Mouse (Mus musculus) forebrain, embryonic 12.5 days (tissue): ENCODE data around the gene Gm20388. TPM values are rescaled to one million over a fixed set of nuclear protein-coding genes. Genes with fewer than 3 reads are reported as not detected.

Source experiments
- ATAC-seq: fragments of 200-750 bp; cut with Nextera tagmentation; 2 replicates; pipeline ENCODE4 v1.8.0; 2017; ENCODE audit warnings: moderate TSS enrichment; ENCODE audit not compliant: low FRiP score
- H3K27ac ChIP-seq: fragments of 300-500 bp; sonication (generic); 2 replicates; pipeline ENCODE4 v1.5.1; 2016; ENCODE audit warnings: mild to moderate bottlenecking
- H3K27me3 ChIP-seq: fragments of 300-500 bp; sonication (generic); 2 replicates; pipeline ENCODE4 v1.6.1; 2016; ENCODE audit warnings: mild to moderate bottlenecking
- H3K36me3 ChIP-seq: fragments of 300-500 bp; sonication (generic); replicated peaks from 2 replicates; pipeline ENCODE4 v1.6.1; 2016; ENCODE audit warnings: mild to moderate bottlenecking
- H3K4me1 ChIP-seq: fragments of 300-500 bp; sonication (generic); 2 replicates; pipeline ENCODE4 v1.6.1; 2016
- H3K4me2 ChIP-seq: fragments of 300-500 bp; sonication (generic); 2 replicates; pipeline ENCODE4 v1.6.1; 2016; ENCODE audit warnings: mild to moderate bottlenecking, moderate library complexity
- H3K4me3 ChIP-seq: fragments of 300-500 bp; sonication (generic); replicated peaks from 2 replicates; pipeline ENCODE4 v1.5.1; 2016; ENCODE audit warnings: mild to moderate bottlenecking
- H3K9ac ChIP-seq: fragments of 300-500 bp; sonication (generic); 2 replicates; pipeline ENCODE4 v1.6.1; 2016; ENCODE audit warnings: mild to moderate bottlenecking
- H3K9me3 ChIP-seq: fragments of 300-500 bp; sonication (generic); 2 replicates; pipeline ENCODE4 v1.6.1; 2016
- WGBS: fragments of 180-500 bp; shearing (Covaris S2); methylation state at CpG from one replicate; pipeline ENCODE4 v1.1.7; 2016; 5-methylcytosine and 5-hydroxymethylcytosine counted together
- polyA plus RNA-seq: library from polyadenylated mRNA; unstranded; fragments of >200 nt; fragmentation: Nextera tagmentation; extraction: Ambion mirVana; gene quantifications from 2 replicates; pipeline ENCODE4 v1.2.1, GENCODE M21; 2016

Gene Gm20388
- polyA plus RNA-seq, 1 experiment from 2014 or later: not detected

DNA sequence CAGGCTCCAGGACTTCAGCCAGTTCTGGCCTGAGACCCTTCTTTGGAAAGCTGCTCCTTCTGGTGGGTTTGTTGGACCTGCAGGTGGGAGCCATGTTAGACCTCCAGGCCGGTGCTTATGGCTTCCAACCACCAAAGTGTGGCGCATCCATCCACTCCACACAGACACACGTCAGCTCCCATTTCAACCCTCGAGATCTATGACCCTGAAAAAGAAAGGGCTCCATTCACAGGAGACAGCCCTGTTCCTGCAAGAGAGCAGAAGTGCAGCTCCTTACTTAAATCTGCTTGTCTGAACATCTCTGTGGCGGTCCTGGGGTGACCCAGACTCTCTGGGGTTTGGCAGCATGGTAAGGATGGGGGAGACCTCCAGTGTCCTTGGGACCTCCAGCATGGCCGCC lies 1182.9 kb downstream of the Gm20388 start:
- H3K27ac ChIP-seq: no peak overlapping the region
- no peaks in the 10 kb centered on the region for H3K9me3 ChIP-seq
- peaks cover 24% of the 10 kb centered on the region for H3K36me3 ChIP-seq
- H3K27me3 ChIP-seq: peaks cover 60% of the 10 kb centered on the region
- no peak overlapping the region for H3K4me2 ChIP-seq
- 68% methylated on average over 6 of the region's 6 CpGs for WGBS
- no peaks in the 10 kb centered on the region; the same call in 1 of the 2 replicates for H3K4me1 ChIP-seq
- no peak overlapping the region for H3K9ac ChIP-seq
- ATAC-seq: no peak
- H3K4me3 ChIP-seq: no peak overlapping the region

DNA sequence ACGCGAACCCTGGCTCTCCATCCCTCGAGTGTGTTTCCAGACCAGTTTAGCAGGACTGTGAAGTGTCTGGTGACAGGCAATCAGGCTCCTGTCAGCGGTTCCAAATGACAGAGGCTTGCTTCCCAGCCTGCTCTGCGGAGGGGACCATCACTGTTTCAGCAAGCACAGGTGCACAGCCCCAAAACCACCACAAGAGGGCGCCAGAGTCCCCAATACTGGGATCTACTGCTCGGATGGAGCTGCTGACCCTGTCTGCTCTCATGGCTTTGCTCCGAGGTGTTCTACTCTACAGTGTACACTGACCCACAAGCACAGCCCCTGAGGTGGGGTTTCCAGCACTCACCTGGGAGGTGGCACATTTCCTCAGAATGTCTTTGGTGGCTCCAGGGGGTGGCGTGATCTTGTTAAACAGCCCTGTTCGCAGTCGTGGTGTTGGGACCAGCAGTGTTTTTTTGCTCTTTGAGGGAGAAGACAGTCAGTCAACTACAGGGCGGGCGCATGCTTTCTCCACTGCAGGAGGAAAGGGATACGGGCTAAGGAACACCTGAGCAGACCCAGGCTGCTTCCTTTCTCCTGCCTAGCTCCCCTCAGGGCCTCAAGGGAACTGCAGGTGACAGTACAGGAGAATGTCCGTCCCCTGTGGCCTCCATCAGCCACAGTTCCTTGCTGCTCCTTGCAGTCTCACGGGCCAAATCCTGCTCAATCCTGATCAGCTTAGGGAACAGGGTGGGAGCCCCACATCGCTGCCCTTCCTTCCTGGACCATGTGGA lies 1193.6 kb downstream of the Gm20388 start:
- Histone ChIP-seq H3K4me3 (no peak overlapping the region), H3K4me2 (no peak overlapping the region), H3K9me3 (no peaks in the 10 kb centered on the region), H3K4me1 (peaks cover 15% of the 10 kb centered on the region), H3K27ac (no peak overlapping the region), H3K27me3 (no peaks in the 10 kb centered on the region), H3K36me3 (peaks cover 57% of the 10 kb centered on the region), H3K9ac (no peak overlapping the region)
- WGBS: 47% methylated on average over 17 of the region's 17 CpGs
- peak; percentile 33; the same call in 1 of the 2 replicates for ATAC-seq

DNA sequence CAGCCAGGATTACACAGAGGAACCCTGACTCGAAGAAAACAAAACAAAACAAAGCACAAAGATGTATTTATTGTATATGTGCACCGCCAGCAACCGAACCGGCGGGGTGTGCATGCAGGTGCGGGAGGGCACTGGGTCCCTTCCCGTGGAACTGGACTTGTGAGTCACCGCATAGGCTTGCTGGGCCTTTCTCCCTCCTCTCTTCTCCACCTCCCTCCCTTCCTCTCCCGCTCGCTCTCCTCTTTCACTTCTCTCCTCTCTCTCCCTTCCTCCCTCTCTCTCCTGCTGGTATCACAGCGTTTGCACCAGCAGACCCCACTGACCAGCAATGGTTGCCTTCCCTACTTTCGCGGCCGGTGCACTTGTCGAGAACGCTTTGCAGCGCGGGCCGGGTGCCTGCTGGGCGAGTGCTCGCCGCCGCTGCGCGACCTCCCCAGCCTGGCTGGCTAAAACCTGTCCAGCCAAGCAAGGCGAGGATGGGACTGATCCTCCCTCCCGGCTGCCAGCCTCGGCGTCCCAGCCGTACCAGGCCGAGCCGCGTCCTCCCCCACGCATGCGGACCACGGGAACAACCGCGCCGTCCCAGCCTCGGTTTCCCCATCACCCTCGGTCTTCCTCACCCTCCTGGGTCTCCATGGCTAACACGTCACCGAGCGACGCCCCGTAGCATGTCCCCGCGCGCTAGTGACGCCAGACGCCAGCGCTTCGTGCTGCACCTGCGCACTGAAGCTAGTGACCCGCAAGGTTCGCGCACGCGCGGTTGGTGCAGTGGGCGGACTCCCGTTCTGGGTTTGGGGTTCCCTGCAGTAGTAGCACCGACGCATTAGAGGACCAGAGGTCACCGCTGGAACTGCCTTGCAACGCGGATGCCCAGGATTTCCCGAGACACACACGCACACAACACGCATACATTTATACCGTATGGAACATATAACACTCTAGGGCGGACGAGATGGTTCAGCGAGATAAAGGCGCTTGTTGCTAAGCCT lies 1197.3 kb downstream of the Gm20388 start, which contains the start of gene Mthfsd:
Gene Mthfsd (minus strand): TSS at position 725 of the 989 bp plus-strand sequence.
- 1% methylated on average over 75 of the region's 75 CpGs for WGBS
- Histone ChIP-seq H3K27ac (peak within 1 kb of the TSS; percentile 73), H3K9me3 (no peaks in the 10 kb centered on the region), H3K36me3 (peaks cover 19% of the 10 kb centered on the region), H3K9ac (peak within 1 kb of the TSS; percentile 92), H3K4me2 (peak within 1 kb of the TSS; percentile 94), H3K4me3 (peak within 1 kb of the TSS; percentile 89), H3K27me3 (peaks cover 27% of the 10 kb centered on the region), H3K4me1 (peaks cover 15% of the 10 kb centered on the region)
- ATAC-seq: peak; percentile 92

DNA sequence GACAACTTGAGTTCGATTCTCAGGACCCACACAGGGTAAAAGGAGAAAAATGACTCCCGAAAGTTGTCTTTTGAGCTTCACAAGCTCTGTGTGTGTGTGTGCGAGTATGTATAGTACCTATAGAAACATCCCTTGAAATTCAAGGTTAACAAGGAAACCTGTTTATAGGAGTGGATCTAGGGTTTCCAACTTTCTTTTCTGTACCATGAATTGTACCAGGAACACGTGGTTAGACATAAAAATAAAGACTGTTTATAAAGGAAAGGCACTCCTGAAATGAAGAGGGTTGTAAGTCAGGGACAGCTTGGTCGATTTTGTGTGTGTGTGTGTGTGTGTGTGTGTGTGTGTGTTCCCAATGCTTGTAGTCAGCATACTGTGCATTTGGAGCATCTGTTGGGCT lies 1198.0 kb downstream of the Gm20388 start:
- peak overlapping the region; percentile 89 for H3K4me3 ChIP-seq
- 16% methylated on average over 5 of the region's 5 CpGs for WGBS
- no peak for ATAC-seq

DNA sequence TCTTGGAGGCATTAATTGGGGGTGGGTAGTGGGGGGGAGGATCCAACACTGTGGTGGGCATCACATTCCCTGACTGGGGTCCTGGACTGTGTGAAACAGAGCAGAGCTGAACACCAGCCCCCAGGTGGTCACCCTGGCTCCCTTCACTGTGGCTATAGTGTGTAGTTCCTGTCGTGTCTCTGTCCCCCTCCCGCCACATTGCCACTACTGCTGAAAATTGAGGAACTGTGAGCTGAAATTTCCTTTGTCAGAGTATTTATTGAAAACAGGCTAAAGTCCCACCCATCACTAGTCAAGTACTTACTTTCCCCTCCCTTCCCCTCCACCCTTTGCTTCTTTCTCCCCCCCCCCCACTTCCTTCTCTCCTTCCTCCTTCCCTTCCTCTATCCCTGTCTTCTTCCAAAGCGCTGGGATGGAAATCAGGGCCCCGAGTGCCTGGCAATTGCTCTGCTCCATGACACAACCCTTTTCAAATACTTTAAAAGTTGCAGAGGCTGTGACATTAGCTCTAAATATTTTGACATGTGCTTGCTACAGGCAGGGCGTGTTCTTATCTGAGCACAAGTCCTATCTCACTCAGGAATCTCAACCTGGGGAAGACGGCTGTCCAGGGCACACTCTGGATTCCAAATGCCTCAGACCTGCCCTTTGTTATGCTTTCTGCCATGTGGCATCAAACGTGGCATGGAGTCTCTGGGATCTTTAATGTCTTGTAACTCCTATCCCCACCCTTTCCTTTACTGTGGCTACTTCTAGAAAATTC lies 1200.7 kb downstream of the Gm20388 start:
- Histone ChIP-seq H3K4me2 (no peak overlapping the region), H3K36me3 (no peaks in the 10 kb centered on the region), H3K9ac (no peak overlapping the region), H3K4me3 (no peak overlapping the region), H3K27ac (no peak overlapping the region), H3K27me3 (peaks cover 57% of the 10 kb centered on the region), H3K4me1 (peaks cover 24% of the 10 kb centered on the region), H3K9me3 (no peaks in the 10 kb centered on the region)
- 51% methylated on average over 7 of the region's 7 CpGs for WGBS
- ATAC-seq: no peak

More for the DNA sequence above, 1198.0 kb downstream of the Gm20388 start:
- H3K27me3 ChIP-seq: peaks cover 32% of the 10 kb centered on the region
- H3K4me1 ChIP-seq: peaks cover 17% of the 10 kb centered on the region
- H3K9ac ChIP-seq: peak overlapping the region; percentile 92
- peaks cover 13% of the 10 kb centered on the region for H3K36me3 ChIP-seq
- peak overlapping the region; percentile 31; the same call in 1 of the 2 replicates for H3K27ac ChIP-seq
- H3K4me2 ChIP-seq: peak overlapping the region; percentile 94
- H3K9me3 ChIP-seq: no peaks in the 10 kb centered on the region

DNA sequence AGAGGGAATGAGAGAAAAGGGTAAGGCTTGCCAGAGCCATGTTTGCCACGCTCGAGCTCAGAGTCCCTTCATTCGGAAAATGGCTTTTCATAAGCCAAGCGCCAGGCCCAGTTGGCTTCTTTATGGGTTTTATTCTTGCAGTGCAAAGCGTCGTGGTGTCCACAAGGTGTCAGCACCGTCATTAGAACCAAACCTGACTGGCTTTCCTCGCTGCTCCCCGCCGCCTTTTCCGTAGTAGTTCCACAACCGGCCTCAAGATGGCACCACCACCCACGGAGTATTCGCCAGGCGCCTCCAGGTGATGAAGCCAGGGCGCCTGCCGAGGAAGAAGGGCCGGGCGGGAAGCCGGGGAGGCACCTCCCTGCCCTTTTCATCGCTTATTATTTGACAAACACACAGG lies 1202.6 kb downstream of the Gm20388 start:
- H3K4me3 ChIP-seq: no peak overlapping the region
- peaks cover 77% of the 10 kb centered on the region for H3K27me3 ChIP-seq
- no peak overlapping the region for H3K9ac ChIP-seq
- no peaks in the 10 kb centered on the region for H3K36me3 ChIP-seq
- peaks cover 25% of the 10 kb centered on the region for H3K4me1 ChIP-seq
- H3K9me3 ChIP-seq: 0 out of 2 replicates have a peak, but pooled peaks cover 6% of the 10 kb centered on the region
- WGBS: under 1% methylated on average over 21 of the region's 21 CpGs
- H3K27ac ChIP-seq: no peak overlapping the region
- peak overlapping the region; percentile 2; the same call in 1 of the 2 replicates for H3K4me2 ChIP-seq
- peak; percentile 42 for ATAC-seq

DNA sequence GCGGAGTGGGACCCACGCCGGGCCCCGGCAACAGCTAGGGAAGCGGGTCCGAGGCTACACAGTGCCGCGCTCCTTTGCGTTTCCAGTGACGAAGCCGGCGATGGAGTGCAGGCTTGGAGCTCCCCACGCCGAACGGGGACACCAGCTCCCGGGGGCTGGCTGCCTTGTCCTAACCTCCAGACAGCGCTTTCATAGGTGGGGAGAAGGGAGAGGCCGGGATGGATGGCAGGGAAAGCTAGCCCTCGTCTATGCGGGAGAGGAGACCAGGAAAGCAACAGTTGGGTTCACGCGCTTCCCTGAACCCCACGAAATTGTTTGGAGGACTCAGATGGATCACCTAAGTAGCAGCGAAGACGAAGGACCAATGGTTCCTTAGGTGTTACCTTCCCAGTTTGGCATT lies 1204.5 kb downstream of the Gm20388 start:
- Histone ChIP-seq H3K27me3 (peaks cover 94% of the 10 kb centered on the region), H3K4me3 (no peak overlapping the region), H3K36me3 (no peaks in the 10 kb centered on the region), H3K9me3 (0 out of 2 replicates have a peak, but pooled peaks cover 6% of the 10 kb centered on the region), H3K27ac (no peak overlapping the region), H3K4me1 (peaks cover 25% of the 10 kb centered on the region), H3K9ac (no peak overlapping the region), H3K4me2 (no peak overlapping the region)
- no peak for ATAC-seq
- under 1% methylated on average over 25 of the region's 25 CpGs for WGBS

DNA sequence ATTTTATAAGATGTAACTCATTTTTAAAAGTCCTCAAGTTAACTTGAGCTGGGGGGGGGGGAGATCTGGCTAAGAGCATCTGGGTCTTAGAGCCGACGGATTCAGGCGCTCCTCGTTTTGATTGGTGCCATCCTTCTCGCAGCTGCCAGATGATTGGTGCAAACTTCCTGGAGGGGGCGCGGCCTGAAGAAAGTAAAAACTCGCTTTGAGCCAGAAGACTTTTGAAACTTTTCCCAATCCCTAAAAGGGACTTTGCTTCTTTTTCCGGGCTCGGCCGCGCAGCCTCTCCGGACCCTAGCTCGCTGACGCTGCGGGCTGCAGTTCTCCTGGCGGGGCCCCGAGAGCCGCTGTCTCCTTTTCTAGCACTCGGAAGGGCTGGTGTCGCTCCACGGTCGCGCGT lies 1205.3 kb downstream of the Gm20388 start, which contains the start of gene Foxc2:
Gene Foxc2 (plus strand): TSS at position 224 of the 400 bp plus-strand sequence.
- Histone ChIP-seq H3K9me3 (0 out of 2 replicates have a peak, but pooled peaks cover 6% of the 10 kb centered on the region), H3K9ac (0 out of 2 replicates have a peak within 1 kb of the TSS, but pooled peaks have one; percentile 9), H3K4me2 (peak within 1 kb of the TSS; percentile 62), H3K27me3 (peaks cover 96% of the 10 kb centered on the region), H3K4me1 (peaks cover 25% of the 10 kb centered on the region), H3K36me3 (no peaks in the 10 kb centered on the region), H3K27ac (peak within 1 kb of the TSS; percentile 32; the same call in 1 of the 2 replicates), H3K4me3 (peak within 1 kb of the TSS; percentile 41)
- no peak for ATAC-seq
- WGBS: 0% methylated on average over 25 of the region's 25 CpGs

DNA sequence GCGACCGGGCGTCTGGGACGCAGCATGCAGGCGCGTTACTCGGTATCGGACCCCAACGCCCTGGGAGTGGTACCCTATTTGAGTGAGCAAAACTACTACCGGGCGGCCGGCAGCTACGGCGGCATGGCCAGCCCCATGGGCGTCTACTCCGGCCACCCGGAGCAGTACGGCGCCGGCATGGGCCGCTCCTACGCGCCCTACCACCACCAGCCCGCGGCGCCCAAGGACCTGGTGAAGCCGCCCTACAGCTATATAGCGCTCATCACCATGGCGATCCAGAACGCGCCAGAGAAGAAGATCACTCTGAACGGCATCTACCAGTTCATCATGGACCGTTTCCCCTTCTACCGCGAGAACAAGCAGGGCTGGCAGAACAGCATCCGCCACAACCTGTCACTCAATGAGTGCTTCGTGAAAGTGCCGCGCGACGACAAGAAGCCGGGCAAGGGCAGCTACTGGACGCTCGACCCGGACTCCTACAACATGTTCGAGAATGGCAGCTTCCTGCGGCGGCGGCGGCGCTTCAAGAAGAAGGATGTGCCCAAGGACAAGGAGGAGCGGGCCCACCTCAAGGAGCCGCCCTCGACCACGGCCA lies 1206.0 kb downstream of the Gm20388 start:
- H3K27ac ChIP-seq: peak overlapping the region; percentile 32; the same call in 1 of the 2 replicates
- 0 out of 2 replicates have a peak, but pooled peaks cover 6% of the 10 kb centered on the region for H3K9me3 ChIP-seq
- H3K4me3 ChIP-seq: peak overlapping the region; percentile 41
- WGBS: under 1% methylated on average over 55 of the region's 55 CpGs
- H3K27me3 ChIP-seq: peaks cover 96% of the 10 kb centered on the region
- H3K4me2 ChIP-seq: peak overlapping the region; percentile 62
- H3K36me3 ChIP-seq: no peaks in the 10 kb centered on the region
- ATAC-seq: peak; percentile 25; the same call in 1 of the 2 replicates
- H3K4me1 ChIP-seq: peaks cover 25% of the 10 kb centered on the region
- H3K9ac ChIP-seq: 0 out of 2 replicates have a peak overlapping the region, but pooled peaks have one; percentile 9

DNA sequence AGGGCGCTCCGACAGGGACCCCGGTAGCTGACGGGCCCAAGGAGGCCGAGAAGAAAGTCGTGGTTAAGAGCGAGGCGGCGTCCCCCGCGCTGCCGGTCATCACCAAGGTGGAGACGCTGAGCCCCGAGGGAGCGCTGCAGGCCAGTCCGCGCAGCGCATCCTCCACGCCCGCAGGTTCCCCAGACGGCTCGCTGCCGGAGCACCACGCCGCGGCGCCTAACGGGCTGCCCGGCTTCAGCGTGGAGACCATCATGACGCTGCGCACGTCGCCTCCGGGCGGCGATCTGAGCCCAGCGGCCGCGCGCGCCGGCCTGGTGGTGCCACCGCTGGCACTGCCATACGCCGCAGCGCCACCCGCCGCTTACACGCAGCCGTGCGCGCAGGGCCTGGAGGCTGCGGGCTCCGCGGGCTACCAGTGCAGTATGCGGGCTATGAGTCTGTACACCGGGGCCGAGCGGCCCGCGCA lies 1206.6 kb downstream of the Gm20388 start:
- Histone ChIP-seq H3K27ac (no peak overlapping the region), H3K9ac (no peak overlapping the region), H3K4me1 (peaks cover 25% of the 10 kb centered on the region), H3K36me3 (no peaks in the 10 kb centered on the region), H3K27me3 (peaks cover 96% of the 10 kb centered on the region), H3K4me3 (peak overlapping the region; percentile 41), H3K4me2 (peak overlapping the region; percentile 62), H3K9me3 (0 out of 2 replicates have a peak, but pooled peaks cover 6% of the 10 kb centered on the region)
- WGBS: 1% methylated on average over 57 of the region's 62 CpGs
- peak; percentile 12; the same call in 1 of the 2 replicates for ATAC-seq

DNA sequence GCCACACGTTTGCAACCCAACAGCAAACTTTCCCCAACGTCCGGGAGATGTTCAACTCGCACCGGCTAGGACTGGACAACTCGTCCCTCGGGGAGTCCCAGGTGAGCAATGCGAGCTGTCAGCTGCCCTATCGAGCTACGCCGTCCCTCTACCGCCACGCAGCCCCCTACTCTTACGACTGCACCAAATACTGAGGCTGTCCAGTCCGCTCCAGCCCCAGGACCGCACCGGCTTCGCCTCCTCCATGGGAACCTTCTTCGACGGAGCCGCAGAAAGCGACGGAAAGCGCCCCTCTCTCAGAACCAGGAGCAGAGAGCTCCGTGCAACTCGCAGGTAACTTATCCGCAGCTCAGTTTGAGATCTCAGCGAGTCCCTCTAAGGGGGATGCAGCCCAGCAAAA lies 1207.3 kb downstream of the Gm20388 start:
- no peak overlapping the region for H3K27ac ChIP-seq

More for the DNA sequence above, 1207.3 kb downstream of the Gm20388 start:
- ATAC-seq: no peak
- H3K36me3 ChIP-seq: no peaks in the 10 kb centered on the region
- H3K4me1 ChIP-seq: peaks cover 25% of the 10 kb centered on the region
- no peak overlapping the region for H3K9ac ChIP-seq
- peak overlapping the region; percentile 62 for H3K4me2 ChIP-seq
- under 1% methylated on average over 28 of the region's 28 CpGs for WGBS
- peak overlapping the region; percentile 41 for H3K4me3 ChIP-seq
- 0 out of 2 replicates have a peak, but pooled peaks cover 6% of the 10 kb centered on the region for H3K9me3 ChIP-seq
- peaks cover 96% of the 10 kb centered on the region for H3K27me3 ChIP-seq
